14 mouse cellular contexts compared by ENCODE assay signal in genomic region chr19:5052166-5052822, GRCm38 (mm10). TPM values are rescaled to one million over a fixed set of nuclear protein-coding genes. Genes with fewer than 3 reads are reported as not detected.
DNase-seq lines count a peak whose midpoint lies in the region; ATAC-seq and TF ChIP-seq lines count a peak whose summit lies in the region.
"Had no signal": no experiment of that assay in that cellular context is flagged by ENCODE, and none has a peak within 500 bp of the region (broad histone marks: within the 10 kb centered on the region; RNA-seq: fewer than 3 reads in every experiment).

No protein-coding gene starts in this region.

- peak overlapping the region; percentile 71 for H3K4me2 ChIP-seq in heart, embryonic 13.5 days
- 0 out of 2 replicates have a peak overlapping the region, but pooled peaks have one; percentile 45 for H3K4me2 ChIP-seq in embryonic facial prominence, embryonic 13.5 days

- no peaks in the 10 kb centered on the region for H3K9me3 ChIP-seq in heart, embryonic 13.5 days
- no peaks in the 10 kb centered on the region for H3K9me3 ChIP-seq in ES-E14 (ENCODE audit: control insufficient read depth, insufficient read depth, low read depth, low read length)
- no peaks in the 10 kb centered on the region for H3K9me3 ChIP-seq in embryonic facial prominence, embryonic 13.5 days
- H3K9me3 ChIP-seq: embryonic facial prominence, embryonic 12.5 days; G1E had no signal

- 24% methylated on average over 25 of the region's 25 CpGs for WGBS in heart, embryonic 13.5 days
- WGBS in embryonic facial prominence, embryonic 13.5 days: 34% methylated on average over 25 of the region's 25 CpGs

- intact Hi-C loops in left cerebral cortex, postnatal 36 days (cut with DNase I): no loop called here

- peaks cover 45% of the 10 kb centered on the region for H3K27me3 ChIP-seq in heart, embryonic 13.5 days (replicated peaks)
- peaks cover 48% of the 10 kb centered on the region for H3K27me3 ChIP-seq in embryonic facial prominence, embryonic 13.5 days

- peaks cover 27% of the 10 kb centered on the region for H3K36me3 ChIP-seq in heart, embryonic 13.5 days
- H3K36me3 ChIP-seq in ES-E14 (ENCODE audit: control insufficient read depth, insufficient read depth, low read length, poor library complexity, severe bottlenecking): peaks cover 15% of the 10 kb centered on the region; the same call in 1 of the 2 replicates
- H3K36me3 ChIP-seq in embryonic facial prominence, embryonic 13.5 days: peaks cover 23% of the 10 kb centered on the region

- in situ Hi-C loops in ES-E14 (cut with MboI; ENCODE audit: low sequenced_read_pairs in 2 of 2, unreplicated experiment in 2 of 2): no loop called here

- peaks cover 39% of the 10 kb centered on the region for H3K4me1 ChIP-seq in heart, embryonic 13.5 days
- H3K4me1 ChIP-seq in ES-E14 (ENCODE audit: control insufficient read depth in 2 of 2, insufficient read depth in 2 of 2, low read length in 2 of 2, poor library complexity in 1 of 2): peaks cover 5 to 28% of the 10 kb centered on the region in 2 experiments; a peak in 3 of 4 replicates
- H3K4me1 ChIP-seq in embryonic facial prominence, embryonic 13.5 days: peaks cover 32% of the 10 kb centered on the region

- H3K9ac ChIP-seq in heart, embryonic 13.5 days: peak overlapping the region; percentile 72
- peak overlapping the region; percentile 27; the same call in 1 of the 2 replicates for H3K9ac ChIP-seq in ES-E14 (ENCODE audit: insufficient read depth, low read depth, low read length, poor library complexity, severe bottlenecking)
- 0 out of 2 replicates have a peak overlapping the region, but pooled peaks have one; percentile 3 for H3K9ac ChIP-seq in embryonic facial prominence, embryonic 13.5 days
- H3K9ac ChIP-seq: embryonic facial prominence, embryonic 12.5 days had no signal

- peak overlapping the region; percentile 48 for H3K4me3 ChIP-seq in heart, embryonic 13.5 days
- H3K4me3 ChIP-seq in ES-E14 (ENCODE audit: insufficient read depth in 1 of 2, low read depth in 1 of 2, low read length in 2 of 2, poor library complexity in 1 of 2, severe bottlenecking in 1 of 2): peak overlapping the region; percentile 52 to 63
- no peak overlapping the region for H3K4me3 ChIP-seq in embryonic facial prominence, embryonic 13.5 days
- H3K4me3 ChIP-seq: embryonic facial prominence, embryonic 12.5 days had no signal

- no peak for ATAC-seq in heart, embryonic 13.5 days (ENCODE audit: extremely low read depth, insufficient number of reproducible peaks, low FRiP score, low TSS enrichment)
- no peak for ATAC-seq in embryonic facial prominence, embryonic 13.5 days (ENCODE audit: insufficient number of reproducible peaks, insufficient read depth, low FRiP score, low TSS enrichment, low read depth)

- no peak overlapping the region; the same call in 1 of the 2 replicates for H3K27ac ChIP-seq in heart, embryonic 13.5 days (replicated peaks)
- H3K27ac ChIP-seq in ES-E14 (ENCODE audit: insufficient read depth, low read depth, low read length, poor library complexity, severe bottlenecking): no peak overlapping the region
- no peak overlapping the region for H3K27ac ChIP-seq in embryonic facial prominence, embryonic 13.5 days
- H3K27ac ChIP-seq: embryonic facial prominence, embryonic 12.5 days had no signal

- DNase-seq in heart, adult 18-20 months: no peak
- peak; percentile 74 to 80 for DNase-seq in left cerebral cortex, postnatal 36 days (ENCODE audit: low spot score in 2 of 2)
- no peak for DNase-seq in left cerebral cortex, adult 11 months (ENCODE audit: low spot score)
- no peak for DNase-seq in ES-E14 (ENCODE audit: low read depth, low spot score)
- no peak for DNase-seq in embryo, embryonic 11 days
- DNase-seq in urinary bladder, postnatal 25 days (ENCODE audit: low spot score): no peak
- DNase-seq: adrenal gland, postnatal 10 days; gastrocnemius, postnatal 36 days; thymus, adult 18-20 months had no signal

TF ChIP-seq in ES-E14, 5 proteins besides CTCF, POLR2A, EP300 and RAD21:
- no peak for TF ChIP-seq HCFC1 (IDR thresholded peaks at IDR 0.05; ENCODE audit: borderline replicate concordance, insufficient read depth, low read length)
- TF ChIP-seq ZNF384 (IDR thresholded peaks at IDR 0.05; ENCODE audit: low read depth, low read length): no peak
- no peak for TF ChIP-seq MAFK (IDR thresholded peaks at IDR 0.05; ENCODE audit: insufficient read depth, low read depth, low read length)
- no peak for TF ChIP-seq ZC3H11A (IDR thresholded peaks at IDR 0.05; ENCODE audit: borderline replicate concordance, low read depth, low read length)
- no peak for TF ChIP-seq CHD2 (IDR thresholded peaks at IDR 0.05; ENCODE audit: low read depth, low read length)

RNA-seq across cellular contexts. Expression of gene Rin1, which starts 2.0 kb away (rescaled TPM):
- polyA plus RNA-seq in heart, embryonic 13.5 days (2015; fragmentation: Nextera tagmentation; extraction: Ambion mirVana): 2.4 and 3.5 TPM in 2 replicates
- total RNA-seq in heart, adult 18-20 months (2021): 1 to 10 TPM; 1.9 to 2.4 TPM
- 10 to 100 TPM; 70.3 to 88.1 TPM for total RNA-seq in left cerebral cortex, postnatal 36 days (2021)
- 9.0 and 16.5 TPM in 2 replicates for total RNA-seq in ES-E14 (2012; rRNA removed)
- 0.99 and 1.5 TPM in 2 replicates for polyA plus RNA-seq in embryonic facial prominence, embryonic 13.5 days (2015; fragmentation: Nextera tagmentation; extraction: Ambion mirVana)

RNA-seq across cellular contexts. Expression of gene Brms1, which starts 11.1 kb away (rescaled TPM):
- polyA plus RNA-seq in heart, embryonic 13.5 days (2015; fragmentation: Nextera tagmentation; extraction: Ambion mirVana): 29.5 and 33.5 TPM in 2 replicates
- total RNA-seq in heart, adult 18-20 months (2021): 10 to 100 TPM; 11.8 to 16.2 TPM
- 10 to 100 TPM; 22.7 to 25.6 TPM for total RNA-seq in left cerebral cortex, postnatal 36 days (2021)
- 18.6 and 24.1 TPM in 2 replicates for total RNA-seq in ES-E14 (2012; rRNA removed)
- 40.6 and 42.9 TPM in 2 replicates for polyA plus RNA-seq in embryonic facial prominence, embryonic 13.5 days (2015; fragmentation: Nextera tagmentation; extraction: Ambion mirVana)

RNA-seq across cellular contexts. Expression of gene AC124502.3, which starts 13.6 kb away (rescaled TPM):
- 1.4 and 1.7 TPM in 2 replicates for polyA plus RNA-seq in heart, embryonic 13.5 days (2015; fragmentation: Nextera tagmentation; extraction: Ambion mirVana)
- 1 to 10 TPM in 1 of 2 experiments, under 1 TPM in 1; 0.93 to 2.7 TPM for total RNA-seq in heart, adult 18-20 months (2021)
- total RNA-seq in left cerebral cortex, postnatal 36 days (2021): 1 to 10 TPM; 4.6 to 6.1 TPM
- total RNA-seq in ES-E14 (2012; rRNA removed): 3.2 and 4.3 TPM in 2 replicates
- 2.3 and 3.5 TPM in 2 replicates for polyA plus RNA-seq in embryonic facial prominence, embryonic 13.5 days (2015; fragmentation: Nextera tagmentation; extraction: Ambion mirVana)

RNA-seq across cellular contexts. Expression of gene B4gat1, which starts 13.7 kb away (rescaled TPM):
- polyA plus RNA-seq in heart, embryonic 13.5 days (2015; fragmentation: Nextera tagmentation; extraction: Ambion mirVana): 41.4 and 49.5 TPM in 2 replicates
- total RNA-seq in heart, adult 18-20 months (2021): 10 to 100 TPM; 46.0 TPM
- 100 to 1,000 TPM; 118 to 135 TPM for total RNA-seq in left cerebral cortex, postnatal 36 days (2021)
- total RNA-seq in ES-E14 (2012; rRNA removed): 14.1 and 27.2 TPM in 2 replicates
- 47.1 and 49.5 TPM in 2 replicates for polyA plus RNA-seq in embryonic facial prominence, embryonic 13.5 days (2015; fragmentation: Nextera tagmentation; extraction: Ambion mirVana)
- total RNA-seq: megakaryocyte-erythroid progenitor cell, adult 5-6 weeks had no signal

RNA-seq across cellular contexts. Expression of gene Cd248, which starts 15.6 kb away (rescaled TPM):
- polyA plus RNA-seq in heart, embryonic 13.5 days (2015; fragmentation: Nextera tagmentation; extraction: Ambion mirVana): 17.7 and 23.6 TPM in 2 replicates
- total RNA-seq in heart, adult 18-20 months (2021): 1 to 10 TPM; 6.9 to 7.4 TPM
- 1 to 10 TPM; 4.6 to 5.1 TPM for total RNA-seq in left cerebral cortex, postnatal 36 days (2021)
- 4.5 and 9.0 TPM in 2 replicates for total RNA-seq in ES-E14 (2012; rRNA removed)
- 89.1 and 90.6 TPM in 2 replicates for polyA plus RNA-seq in embryonic facial prominence, embryonic 13.5 days (2015; fragmentation: Nextera tagmentation; extraction: Ambion mirVana)
- total RNA-seq: G1E had no signal
- polyA plus RNA-seq: G1E had no signal

Comparison
In these comparisons a context has a peak if more than half of its experiments do, and no peak if none do; other contexts are left out.
1. DNase-seq: peak in left cerebral cortex, postnatal 36 days (2 of 2); none in heart, adult 18-20 months (0 of 2), left cerebral cortex, adult 11 months (single experiment), ES-E14 (single experiment), embryo, embryonic 11 days (single experiment) and urinary bladder, postnatal 25 days (single experiment).
2. H3K9ac ChIP-seq: peak in every context shown above with its lines; median percentile 72 in heart, embryonic 13.5 days; 27 in ES-E14; 3 in embryonic facial prominence, embryonic 13.5 days.